Mouse (Mus musculus) thymus, postnatal 36 days (tissue): ENCODE data around the gene Fam84b.

ENCODE experiments used
- DNase-seq, 2 experiments: peaks; one replicate each; pipeline ENCODE4 v3.0.0; 2022; ENCODE audit warnings: mixed read lengths in 2 of 2

Gene Fam84b

DNA sequence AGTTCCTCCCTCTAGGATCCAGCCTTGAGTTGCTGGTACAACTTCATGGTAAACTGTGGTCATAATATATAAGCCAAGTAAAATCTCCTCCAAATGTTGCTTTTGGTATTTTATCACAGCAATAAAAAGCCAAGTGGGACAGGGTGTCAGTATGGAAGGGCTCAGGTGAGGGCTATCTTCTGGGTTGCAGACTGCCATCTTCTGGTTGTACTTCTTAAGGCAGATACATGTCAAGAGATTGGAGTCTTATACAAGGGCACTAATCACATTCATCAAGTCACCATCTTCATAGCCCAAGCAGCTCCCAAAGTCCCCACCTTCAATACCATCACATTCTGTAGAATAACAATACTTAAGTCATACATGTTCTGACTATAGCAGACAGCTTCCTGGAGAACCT is 21.0 kb downstream of the Fam84b start:
- no peak for DNase-seq

- no peak for DNase-seq
These were observed 27.4 kb downstream of the Fam84b start for GRCm38 (mm10) chr15:60826226-60826625.

- peak; percentile 94 to 95 for DNase-seq
These were observed 28.8 kb downstream of the Fam84b start for GRCm38 (mm10) chr15:60824751-60825227.

DNA sequence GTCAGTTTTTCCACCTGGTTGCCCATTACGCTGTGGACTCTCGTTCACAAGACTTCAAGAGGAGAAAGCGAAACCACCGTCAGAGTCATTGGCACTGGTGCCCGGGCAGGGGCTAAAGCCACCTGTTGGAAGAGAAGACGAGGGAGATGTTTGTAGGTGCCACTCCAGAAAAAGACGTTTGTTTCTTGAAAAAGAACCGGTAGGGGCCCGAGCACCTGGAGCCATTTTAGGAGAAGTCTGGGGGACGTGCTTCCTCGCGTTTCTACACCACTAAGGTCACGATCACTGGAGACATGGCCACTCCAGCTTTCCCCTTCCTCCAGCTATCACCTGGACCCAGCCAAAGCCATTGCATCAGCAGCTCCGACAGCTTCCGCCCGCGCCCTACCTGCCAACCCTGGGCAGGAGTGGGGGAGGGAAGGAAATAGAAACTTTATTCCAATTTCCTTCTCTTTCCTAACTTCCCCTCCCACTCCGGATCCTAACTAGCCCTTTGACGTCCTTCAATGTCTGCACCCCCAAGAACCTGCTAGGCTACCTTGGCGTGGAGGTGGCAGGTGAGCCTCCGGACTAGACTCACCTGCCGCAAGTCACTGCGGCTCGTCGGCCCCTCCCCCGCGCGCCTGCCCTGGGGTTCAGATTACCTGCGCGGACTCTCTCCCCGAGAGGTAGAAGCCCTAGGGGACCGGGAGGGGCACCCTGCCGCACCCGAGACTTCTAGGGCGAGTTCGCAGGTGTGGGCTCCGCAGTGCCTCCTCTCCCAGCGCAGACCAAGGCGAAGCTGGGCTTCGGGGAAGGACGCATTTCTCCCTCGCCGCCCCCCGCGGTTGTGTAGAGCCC is 29.5 kb downstream of the Fam84b start:
- peak; percentile 45 to 50 for DNase-seq

GRCm38 (mm10) chr15:60823620-60823869 is 30.0 kb downstream of the Fam84b start:
- DNase-seq: no peak

GRCm38 (mm10) chr15:60822803-60823619 is 30.6 kb downstream of the Fam84b start:
- peak; percentile 68 to 76 for DNase-seq

DNA sequence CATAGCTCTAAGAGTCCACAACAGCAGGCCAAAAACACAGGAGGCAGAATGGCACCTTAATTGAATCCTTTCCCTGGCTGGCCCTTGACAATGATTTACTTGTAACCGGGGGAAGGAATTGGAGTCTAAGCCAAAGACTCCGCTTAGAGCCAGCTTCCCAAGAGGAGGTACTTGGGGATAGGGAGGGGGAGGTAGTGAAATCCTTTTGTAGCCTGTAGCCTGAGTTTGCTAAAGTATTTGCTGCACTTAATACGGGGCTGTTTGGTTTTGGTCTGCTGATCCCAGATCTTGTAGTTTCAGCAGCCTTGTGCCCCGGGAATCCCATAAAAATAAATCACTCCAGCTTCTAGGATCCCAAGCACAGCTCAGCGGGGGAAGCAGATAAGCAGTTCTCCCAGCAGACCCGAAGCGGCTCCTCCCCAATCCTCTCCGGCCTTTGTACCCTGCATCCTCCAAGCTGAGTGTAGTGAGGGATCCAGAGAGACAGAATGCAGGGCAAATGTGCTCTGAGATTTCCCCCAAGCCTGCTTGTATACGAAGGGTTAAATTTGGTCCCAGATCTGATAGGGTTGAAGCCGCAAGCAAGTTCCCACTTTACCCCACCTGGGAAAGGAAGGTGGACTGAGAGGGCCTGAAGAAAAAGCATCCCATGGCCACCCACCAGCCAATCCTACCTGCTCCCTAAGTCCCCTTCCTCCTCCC is 31.3 kb downstream of the Fam84b start:
- DNase-seq: peak; percentile 6 to 15

DNA sequence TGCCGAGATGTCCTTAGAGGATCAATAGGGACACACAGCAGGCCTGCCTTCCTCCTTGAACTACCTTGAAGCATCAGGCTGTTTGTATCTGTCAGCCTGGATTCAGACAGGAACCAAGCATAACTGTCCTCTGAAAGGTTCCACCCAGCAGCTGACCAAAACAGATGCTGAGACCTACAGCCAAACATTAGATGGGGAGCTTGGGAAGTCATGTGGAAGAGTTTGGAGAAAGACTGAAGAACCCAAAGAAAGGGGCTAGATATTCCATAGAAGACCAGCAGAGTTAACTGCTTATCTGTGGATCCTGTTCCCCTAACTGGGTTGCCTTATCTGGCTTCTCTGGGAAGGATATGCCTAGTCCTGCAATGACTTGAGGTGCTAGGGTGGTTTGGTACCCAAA is 35.1 kb downstream of the Fam84b start:
- DNase-seq: no peak

- no peak for DNase-seq
These were observed 37.1 kb downstream of the Fam84b start for GRCm38 (mm10) chr15:60816478-60816877.

DNA sequence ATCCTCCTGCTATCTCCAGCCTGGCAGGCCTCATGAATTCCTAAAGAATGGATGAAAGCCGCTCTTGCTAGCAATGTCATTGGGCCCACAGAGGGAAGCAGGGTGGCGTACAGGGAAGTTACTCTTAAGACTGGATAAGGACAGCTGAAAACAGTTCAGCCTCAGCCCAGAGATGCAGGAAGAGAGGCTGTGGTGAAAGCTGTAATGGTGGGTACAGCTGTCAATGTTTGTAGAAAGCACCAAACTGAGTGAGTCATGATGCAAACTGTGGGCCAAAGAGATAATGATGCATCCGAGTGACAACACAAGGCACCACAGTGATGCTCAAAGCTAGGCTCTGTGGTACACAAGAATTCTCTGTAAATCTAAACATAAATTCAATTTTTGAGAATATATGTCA is 39.0 kb downstream of the Fam84b start:
- no peak for DNase-seq

DNA sequence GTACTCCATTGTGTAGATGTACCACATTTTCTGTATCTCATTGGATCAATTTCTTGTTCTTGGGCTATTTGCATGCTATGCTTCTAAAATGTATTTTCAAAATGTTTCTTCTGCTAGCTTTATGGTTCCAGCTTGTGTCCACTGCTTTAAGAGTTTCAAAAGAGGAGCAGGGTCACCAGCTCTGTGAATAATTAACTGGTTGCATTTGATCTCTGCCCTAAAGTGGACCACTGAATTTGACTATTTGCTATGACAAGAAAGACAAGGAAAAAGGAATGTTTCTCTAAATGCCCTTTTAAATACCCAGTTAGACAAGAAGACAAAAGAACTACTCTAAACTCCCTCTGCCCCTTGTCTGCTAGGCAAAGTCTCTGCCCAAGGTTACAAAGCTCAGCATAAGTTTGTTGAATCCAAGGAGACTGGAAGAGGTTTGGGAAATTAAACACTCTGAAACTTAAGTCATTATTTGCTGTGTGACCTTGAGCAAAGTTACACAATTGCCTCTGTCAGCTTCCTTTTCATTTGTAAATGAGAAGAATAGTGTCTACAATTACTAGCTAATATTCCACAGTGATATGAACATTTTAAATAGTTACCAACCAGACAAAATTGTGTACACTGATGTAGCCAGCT is 60.4 kb downstream of the Fam84b start:
- DNase-seq: no peak

GRCm38 (mm10) chr15:60789084-60789483 is 64.5 kb downstream of the Fam84b start:
- no peak for DNase-seq

GRCm38 (mm10) chr15:60783761-60784160 is 69.8 kb downstream of the Fam84b start:
- DNase-seq: no peak

DNA sequence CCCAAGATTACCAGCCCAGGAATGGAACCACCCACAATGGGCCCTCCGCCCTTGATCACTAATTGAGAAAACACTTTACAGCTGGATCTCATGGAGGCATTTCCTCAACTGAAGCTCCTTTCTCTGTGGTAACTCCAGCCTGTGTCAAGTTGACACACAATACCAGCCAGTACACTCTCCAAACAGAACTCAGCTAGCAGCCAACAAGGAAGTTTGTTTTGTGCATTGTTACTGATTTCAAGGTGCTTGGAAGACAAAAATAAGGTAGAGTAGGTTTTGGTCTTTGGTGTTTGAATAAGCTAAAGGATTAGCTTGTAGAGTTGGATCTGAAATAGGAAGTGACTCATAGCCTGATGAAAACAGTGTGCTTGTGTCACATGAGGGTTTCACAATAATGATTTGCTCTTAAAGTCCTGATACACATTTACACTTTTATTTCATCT is 74.0 kb downstream of the Fam84b start:
- DNase-seq: no peak

DNA sequence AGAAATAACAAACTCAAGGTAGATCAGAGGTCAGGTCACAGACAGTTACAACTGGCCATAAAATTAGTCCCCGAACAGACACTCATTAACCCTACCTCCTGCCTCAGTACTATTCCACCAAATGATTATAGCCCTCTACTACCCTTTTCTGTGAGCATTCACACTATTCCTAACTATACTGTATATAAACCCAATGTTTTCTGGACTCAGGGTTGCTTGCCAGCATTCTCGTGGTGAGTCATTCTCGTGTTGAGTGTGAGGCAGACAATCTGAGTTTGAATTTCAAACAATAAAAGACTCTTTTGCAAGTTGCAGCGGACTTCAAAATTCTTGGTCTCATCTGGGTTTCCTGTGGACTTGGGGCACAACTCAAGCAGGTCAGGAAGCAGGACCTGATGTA is 74.5 kb downstream of the Fam84b start:
- no peak for DNase-seq
